Mouse (Mus musculus): ENCODE data around the gene Psmc4. TPM values are rescaled to one million over a fixed set of nuclear protein-coding genes. Genes with fewer than 3 reads are reported as not detected.
A peak's percentile ranks its signal among the peaks of the same experiment; 100 is the strongest.

The Psmc4 gene
- total RNA-seq (2014; fragmentation: Nextera tagmentation): 140 and 154 TPM in 2 replicates
- 175 and 188 TPM in 2 replicates for total RNA-seq (2017)
- polyA plus RNA-seq (2012): 96.9 and 123 TPM in 2 replicates

DNA sequence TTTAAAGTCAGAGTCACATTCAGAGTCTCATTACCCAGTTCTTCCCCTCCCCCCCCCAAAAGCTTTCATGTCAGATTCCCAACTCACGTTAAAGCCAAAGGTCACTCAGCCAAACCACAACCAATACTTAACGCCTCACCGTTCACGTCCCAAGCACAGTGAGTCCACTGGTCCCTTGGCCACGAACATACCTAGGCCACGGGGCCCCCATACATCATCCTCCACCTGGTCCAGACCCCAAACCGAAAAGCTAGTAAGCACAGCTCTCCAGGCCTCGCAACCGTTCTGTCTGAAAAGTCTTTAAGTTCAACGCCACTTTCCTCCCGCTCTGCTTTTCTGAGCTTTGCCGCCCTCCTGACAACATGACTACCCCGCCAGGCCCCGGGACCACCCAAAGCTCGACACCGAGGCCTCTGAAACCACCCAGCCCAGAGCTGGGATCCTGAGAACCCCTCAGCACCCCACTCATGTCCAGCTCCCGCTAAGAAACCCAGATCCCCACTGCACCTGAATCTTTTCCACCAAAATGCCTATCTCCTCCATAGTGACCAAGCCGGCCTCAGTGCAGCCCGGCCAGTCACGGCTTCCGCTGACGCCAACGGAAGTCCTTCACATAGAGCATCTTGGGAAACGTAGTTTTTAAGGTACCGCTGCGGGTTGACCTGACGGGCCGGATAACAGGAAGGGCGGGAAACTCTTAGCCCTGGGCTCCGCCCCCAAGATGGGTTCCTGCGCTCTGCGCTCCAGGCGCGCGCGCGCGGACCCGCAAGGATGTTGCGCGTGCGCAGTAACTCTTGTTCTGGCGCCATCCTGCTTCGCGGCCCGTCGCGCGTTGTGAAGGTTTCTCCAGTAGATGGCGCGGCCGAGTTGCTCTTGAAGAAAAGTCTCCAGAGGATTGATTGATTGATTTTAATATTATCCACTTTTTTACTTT is at the start of gene Psmc4:
Psmc4 (minus strand) TSS at position 626 of the 934 bp plus-strand sequence.
- peaks cover 7% of the 10 kb centered on the region; the same call in 1 of the 2 replicates for H3K27me3 ChIP-seq (ENCODE audit: insufficient read depth, low read length)
- DNase-seq (ENCODE audit: low spot score): peak; percentile 96
- H3K9me3 ChIP-seq (replicated peaks): no peaks in the 10 kb centered on the region
- H3K4me3 ChIP-seq (ENCODE audit: low read depth, low read length): peak within 1 kb of the TSS; percentile 80
- TF ChIP-seq TAL1 (conservative IDR thresholded peaks at IDR 0.05; ENCODE audit: low read depth, low read length) (no peak), CTCF (IDR thresholded peaks at IDR 0.05; ENCODE audit: low read depth, low read length) (0 out of 2 replicates have a peak, but pooled peaks have one; percentile 22)
- H3K36me3 ChIP-seq (replicated peaks): peaks cover 44% of the 10 kb centered on the region
- H3K4me1 ChIP-seq (ENCODE audit: insufficient read depth, low read depth, low read length): peaks cover 41% of the 10 kb centered on the region
- ATAC-seq (ENCODE audit: extremely low read depth, insufficient number of reproducible peaks, low FRiP score, poor library complexity, severe bottlenecking): peak; percentile 96

DNA sequence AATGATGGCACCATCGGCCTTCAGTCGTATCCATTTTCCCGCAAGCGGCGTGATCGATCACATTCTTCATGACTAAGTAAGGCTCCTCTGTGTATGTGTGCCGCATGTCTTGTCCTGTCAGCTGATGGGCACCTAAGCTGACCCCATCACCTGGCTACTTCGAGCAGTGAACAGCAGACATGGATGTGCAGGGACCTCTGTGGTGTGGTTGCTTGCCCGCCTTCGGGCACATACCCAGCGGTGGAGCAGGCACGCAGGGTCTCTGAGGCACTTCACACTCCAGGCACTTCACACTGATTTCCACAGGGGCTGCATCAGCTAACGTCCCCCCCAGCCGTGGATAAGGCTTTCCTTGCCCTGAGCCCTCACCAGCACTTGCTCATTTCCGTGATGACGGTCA is 49.2 kb upstream of the Psmc4 start:
- TF ChIP-seq GATA2 (IDR thresholded peaks at IDR 0.05; ENCODE audit: borderline replicate concordance, low read depth, low read length): no peak
- TF ChIP-seq POLR2AphosphoS5 (IDR thresholded peaks at IDR 0.05; ENCODE audit: insufficient replicate concordance, low read depth, low read length): no peak
- no peak for TF ChIP-seq CTCF (IDR thresholded peaks at IDR 0.05; ENCODE audit: low read depth, low read length)
- TF ChIP-seq TAL1 (conservative IDR thresholded peaks at IDR 0.05; ENCODE audit: low read depth, low read length): no peak
- Histone ChIP-seq H3K4me3 (ENCODE audit: low read depth, low read length) (no peak overlapping the region), H3K4me1 (ENCODE audit: insufficient read depth, low read depth, low read length) (no peaks in the 10 kb centered on the region; the same call in 1 of the 2 replicates), H3K36me3 (replicated peaks) (no peaks in the 10 kb centered on the region), H3K27me3 (ENCODE audit: insufficient read depth, low read length) (peaks cover 7% of the 10 kb centered on the region), H3K9me3 (replicated peaks) (no peaks in the 10 kb centered on the region; the same call in 1 of the 2 replicates)
- no peak for ATAC-seq (ENCODE audit: extremely low read depth, insufficient number of reproducible peaks, low FRiP score, poor library complexity, severe bottlenecking)
- DNase-seq (ENCODE audit: low spot score): no peak

DNA sequence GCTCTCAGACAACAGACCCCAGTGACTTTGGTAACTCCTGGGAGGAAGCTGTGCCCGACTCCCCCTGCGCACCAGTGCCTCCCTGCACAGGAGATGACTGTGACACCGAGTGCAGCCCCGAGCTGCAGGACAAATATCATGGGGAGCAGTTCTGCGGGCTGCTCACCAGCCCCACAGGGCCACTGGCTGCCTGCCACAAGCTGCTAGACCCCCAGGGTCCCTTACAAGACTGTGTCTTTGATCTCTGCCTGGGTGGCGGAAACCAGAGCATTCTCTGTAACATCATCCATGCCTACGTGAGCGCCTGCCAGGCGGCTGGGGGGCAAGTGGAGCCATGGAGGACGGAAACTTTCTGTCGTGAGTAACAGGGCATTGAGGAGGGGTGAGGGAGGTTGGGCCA is 43.6 kb upstream of the Psmc4 start:
- H3K9me3 ChIP-seq (replicated peaks): no peaks in the 10 kb centered on the region
- H3K36me3 ChIP-seq (replicated peaks): no peaks in the 10 kb centered on the region
- ATAC-seq (ENCODE audit: extremely low read depth, insufficient number of reproducible peaks, low FRiP score, poor library complexity, severe bottlenecking) (no peak), DNase-seq (ENCODE audit: low spot score) (no peak)
- H3K4me3 ChIP-seq (ENCODE audit: low read depth, low read length): no peak overlapping the region
- TF ChIP-seq CTCF (IDR thresholded peaks at IDR 0.05; ENCODE audit: low read depth, low read length) (no peak), TAL1 (conservative IDR thresholded peaks at IDR 0.05; ENCODE audit: low read depth, low read length) (no peak), GATA2 (IDR thresholded peaks at IDR 0.05; ENCODE audit: borderline replicate concordance, low read depth, low read length) (no peak), POLR2AphosphoS5 (IDR thresholded peaks at IDR 0.05; ENCODE audit: insufficient replicate concordance, low read depth, low read length) (no peak), GATA1 (IDR thresholded peaks at IDR 0.05; ENCODE audit: borderline replicate concordance, low read length) (no peak)
- H3K27me3 ChIP-seq (ENCODE audit: insufficient read depth, low read length): peaks cover 13% of the 10 kb centered on the region; the same call in 1 of the 2 replicates
- no peaks in the 10 kb centered on the region for H3K4me1 ChIP-seq (ENCODE audit: insufficient read depth, low read depth, low read length)

DNA sequence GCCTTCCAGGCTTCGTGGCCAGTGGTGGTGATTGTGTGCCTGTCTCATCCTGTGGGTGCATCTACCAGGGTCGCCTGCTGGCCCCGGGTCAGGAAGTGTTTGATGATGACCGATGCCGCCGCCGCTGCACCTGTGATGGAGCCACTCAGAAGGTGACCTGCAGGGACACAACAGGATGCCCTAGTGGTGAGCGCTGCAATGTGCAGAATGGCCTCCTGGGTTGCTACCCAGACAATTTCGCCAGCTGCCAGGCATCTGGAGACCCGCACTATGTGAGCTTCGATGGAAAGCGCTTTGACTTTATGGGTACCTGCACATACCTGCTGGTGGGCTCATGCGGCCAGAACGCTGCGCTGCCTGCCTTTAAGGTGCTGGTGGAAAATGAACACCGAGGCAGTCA is 36.3 kb upstream of the Psmc4 start:
- Histone ChIP-seq H3K27me3 (ENCODE audit: insufficient read depth, low read length) (peaks cover 21% of the 10 kb centered on the region; the same call in 1 of the 2 replicates), H3K36me3 (replicated peaks) (no peaks in the 10 kb centered on the region), H3K4me1 (ENCODE audit: insufficient read depth, low read depth, low read length) (peaks cover 3% of the 10 kb centered on the region; the same call in 1 of the 2 replicates), H3K4me3 (ENCODE audit: low read depth, low read length) (no peak overlapping the region), H3K9me3 (replicated peaks) (no peaks in the 10 kb centered on the region)
- ATAC-seq (ENCODE audit: extremely low read depth, insufficient number of reproducible peaks, low FRiP score, poor library complexity, severe bottlenecking): no peak
- no peak for TF ChIP-seq GATA1 (IDR thresholded peaks at IDR 0.05; ENCODE audit: borderline replicate concordance, low read length)
- TF ChIP-seq POLR2AphosphoS5 (IDR thresholded peaks at IDR 0.05; ENCODE audit: insufficient replicate concordance, low read depth, low read length): no peak
- no peak for TF ChIP-seq TAL1 (conservative IDR thresholded peaks at IDR 0.05; ENCODE audit: low read depth, low read length)
- no peak for TF ChIP-seq GATA2 (IDR thresholded peaks at IDR 0.05; ENCODE audit: borderline replicate concordance, low read depth, low read length)
- TF ChIP-seq CTCF (IDR thresholded peaks at IDR 0.05; ENCODE audit: low read depth, low read length): no peak
- no peak for DNase-seq (ENCODE audit: low spot score)

DNA sequence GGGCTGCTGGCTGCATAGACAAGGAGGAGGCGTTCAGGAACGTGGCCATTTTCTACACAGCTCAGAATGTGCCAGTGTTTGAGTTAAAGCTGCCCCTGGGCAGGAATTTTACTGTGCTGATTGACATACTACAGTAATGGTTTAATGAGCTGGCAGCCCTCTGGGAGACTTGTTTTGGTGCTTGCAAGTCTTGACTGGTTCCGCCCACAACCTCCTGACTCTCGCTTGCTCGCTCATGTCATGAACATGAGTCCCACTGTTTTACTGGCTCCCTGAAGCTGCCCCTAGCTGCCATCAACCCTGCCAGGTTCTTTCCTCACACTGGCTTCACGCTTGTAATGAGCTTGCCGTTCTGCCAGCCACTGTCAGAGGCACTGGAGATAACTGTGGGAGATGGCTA is 34.3 kb upstream of the Psmc4 start:
- Histone ChIP-seq H3K4me1 (ENCODE audit: insufficient read depth, low read depth, low read length) (peaks cover 3% of the 10 kb centered on the region; the same call in 1 of the 2 replicates), H3K27me3 (ENCODE audit: insufficient read depth, low read length) (peaks cover 16% of the 10 kb centered on the region; the same call in 1 of the 2 replicates), H3K4me3 (ENCODE audit: low read depth, low read length) (no peak overlapping the region), H3K36me3 (replicated peaks) (no peaks in the 10 kb centered on the region), H3K9me3 (replicated peaks) (no peaks in the 10 kb centered on the region)
- DNase-seq (ENCODE audit: low spot score): no peak
- TF ChIP-seq GATA2 (IDR thresholded peaks at IDR 0.05; ENCODE audit: borderline replicate concordance, low read depth, low read length): no peak
- TF ChIP-seq GATA1 (IDR thresholded peaks at IDR 0.05; ENCODE audit: borderline replicate concordance, low read length): no peak
- no peak for TF ChIP-seq CTCF (IDR thresholded peaks at IDR 0.05; ENCODE audit: low read depth, low read length)
- TF ChIP-seq TAL1 (conservative IDR thresholded peaks at IDR 0.05; ENCODE audit: low read depth, low read length): no peak
- no peak for TF ChIP-seq POLR2AphosphoS5 (IDR thresholded peaks at IDR 0.05; ENCODE audit: insufficient replicate concordance, low read depth, low read length)
- ATAC-seq (ENCODE audit: extremely low read depth, insufficient number of reproducible peaks, low FRiP score, poor library complexity, severe bottlenecking): no peak

DNA sequence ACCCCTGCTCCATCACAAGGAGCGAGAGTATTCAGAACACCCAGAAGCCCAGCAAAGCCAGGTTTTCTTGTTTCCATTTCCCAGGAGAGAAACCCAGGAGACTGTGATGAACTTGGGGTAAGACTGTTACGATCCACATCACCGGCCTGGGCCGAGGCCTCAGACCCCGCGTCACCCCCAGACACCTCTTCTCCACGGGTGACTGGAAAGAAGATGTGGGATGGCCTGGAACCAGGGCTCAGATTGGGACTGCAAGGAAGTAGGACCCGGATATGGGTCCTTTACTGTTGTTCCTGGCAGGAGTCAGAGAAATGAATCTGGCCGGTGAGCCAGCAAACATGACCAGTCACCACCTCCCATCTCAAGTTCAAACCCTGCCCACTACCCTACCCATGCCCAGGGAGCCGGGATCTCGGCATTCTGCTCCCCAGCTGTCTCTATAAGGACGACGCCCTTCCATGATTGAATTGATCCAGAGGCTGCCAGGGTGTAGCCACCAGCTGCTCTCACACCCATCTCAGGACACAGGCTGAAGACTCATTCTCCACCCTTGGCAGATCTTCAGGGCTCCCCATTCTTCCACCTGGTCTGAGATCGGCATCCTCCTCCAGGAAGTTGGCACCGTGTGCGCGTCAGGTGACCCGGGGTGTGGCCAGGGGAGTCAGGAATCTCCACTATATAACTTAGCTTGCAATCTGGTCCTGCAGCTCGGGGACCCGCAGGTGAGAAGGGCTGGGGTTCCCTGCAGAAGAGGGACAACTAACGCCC is 20.8 kb upstream of the Psmc4 start, which contains the start of gene Fcgbp:
Fcgbp (plus strand) TSS at position 706 of the 768 bp plus-strand sequence.
- TF ChIP-seq TAL1 (conservative IDR thresholded peaks at IDR 0.05; ENCODE audit: low read depth, low read length): no peak
- no peak for TF ChIP-seq POLR2AphosphoS5 (IDR thresholded peaks at IDR 0.05; ENCODE audit: insufficient replicate concordance, low read depth, low read length)
- TF ChIP-seq CTCF (IDR thresholded peaks at IDR 0.05; ENCODE audit: low read depth, low read length): no peak
- no peak for TF ChIP-seq GATA2 (IDR thresholded peaks at IDR 0.05; ENCODE audit: borderline replicate concordance, low read depth, low read length)
- no peak for TF ChIP-seq GATA1 (IDR thresholded peaks at IDR 0.05; ENCODE audit: borderline replicate concordance, low read length)
- Histone ChIP-seq H3K9me3 (replicated peaks) (no peaks in the 10 kb centered on the region), H3K4me1 (ENCODE audit: insufficient read depth, low read depth, low read length) (no peaks in the 10 kb centered on the region), H3K4me3 (ENCODE audit: low read depth, low read length) (no peak within 1 kb of the TSS), H3K36me3 (replicated peaks) (no peaks in the 10 kb centered on the region), H3K27me3 (ENCODE audit: insufficient read depth, low read length) (peaks cover 14% of the 10 kb centered on the region)
- ATAC-seq (ENCODE audit: extremely low read depth, insufficient number of reproducible peaks, low FRiP score, poor library complexity, severe bottlenecking): no peak
- DNase-seq (ENCODE audit: low spot score): no peak
